ENCODE assay signal across 24 mouse cellular contexts in genomic region chr19:41677575-41677974, GRCm38 (mm10).
DNase-seq lines count a peak whose midpoint lies in the region; ATAC-seq and TF ChIP-seq lines count a peak whose summit lies in the region.
"Had no signal": no experiment of that assay in that cellular context is flagged by ENCODE, and none has a peak within 500 bp of the region (broad histone marks: within the 10 kb centered on the region; RNA-seq: fewer than 3 reads in every experiment).

No protein-coding gene starts in this region.

- no peak overlapping the region for H3K9ac ChIP-seq in forebrain, embryonic 12.5 days
- no peak overlapping the region for H3K9ac ChIP-seq in forebrain, embryonic 15.5 days (replicated peaks)
- no peak overlapping the region for H3K9ac ChIP-seq in heart, postnatal 0 days (replicated peaks; ENCODE audit: low read depth, low read length)
- no peak overlapping the region for H3K9ac ChIP-seq in heart, adult 2 months (ENCODE audit: low read depth, low read length)
- H3K9ac ChIP-seq in liver, embryonic 15.5 days, result no peak overlapping the region
- H3K9ac ChIP-seq: hindbrain, embryonic 12.5 days; kidney, embryonic 15.5 days; limb, embryonic 13.5 days; lung, embryonic 15.5 days had no signal

- TF ChIP-seq CTCF in heart, postnatal 0 days (IDR thresholded peaks at IDR 0.05; ENCODE audit: low read depth), result no peak
- TF ChIP-seq CTCF in heart, adult 2 months (IDR thresholded peaks at IDR 0.05), result no peak

- no peak for TF ChIP-seq POLR2A in heart, adult 2 months (IDR thresholded peaks at IDR 0.05; ENCODE audit: insufficient read depth, low read depth, low read length)

- 77% methylated on average over 4 of the region's 4 CpGs for WGBS in forebrain, embryonic 12.5 days
- 78% methylated on average over 4 of the region's 4 CpGs for WGBS in forebrain, embryonic 15.5 days
- 27% methylated on average over 4 of the region's 4 CpGs for WGBS in heart, postnatal 0 days
- 34% methylated on average over 4 of the region's 4 CpGs for WGBS in heart, adult 2 months
- WGBS in liver, embryonic 15.5 days (ENCODE audit: insufficient replicate concordance), result 6% methylated on average over 4 of the region's 4 CpGs

- H3K79me2 ChIP-seq in heart, adult 2 months (replicated peaks; ENCODE audit: control insufficient read depth, insufficient read depth, low read length), result no peaks in the 10 kb centered on the region

- 0 out of 2 replicates have a peak overlapping the region, but pooled peaks have one; percentile 19 for H3K27ac ChIP-seq in forebrain, embryonic 12.5 days
- no peak overlapping the region for H3K27ac ChIP-seq in forebrain, embryonic 15.5 days (replicated peaks)
- no peak overlapping the region for H3K27ac ChIP-seq in heart, postnatal 0 days (ENCODE audit: low read depth)
- no peak overlapping the region for H3K27ac ChIP-seq in heart, adult 2 months
- no peak overlapping the region for H3K27ac ChIP-seq in liver, embryonic 15.5 days (replicated peaks)
- H3K27ac ChIP-seq: hindbrain, embryonic 12.5 days; kidney, embryonic 15.5 days; limb, embryonic 13.5 days; lung, embryonic 15.5 days; stomach, postnatal 0 days had no signal

- H3K27me3 ChIP-seq in forebrain, embryonic 12.5 days, result peaks cover 10% of the 10 kb centered on the region; the same call in 1 of the 2 replicates
- H3K27me3 ChIP-seq in forebrain, embryonic 15.5 days, result no peaks in the 10 kb centered on the region
- H3K27me3 ChIP-seq in heart, postnatal 0 days (ENCODE audit: control insufficient read depth, insufficient read depth, low read length), result peaks cover 20% of the 10 kb centered on the region; the same call in 1 of the 2 replicates
- H3K27me3 ChIP-seq in heart, adult 2 months (ENCODE audit: control insufficient read depth, insufficient read depth, low read length), result no peaks in the 10 kb centered on the region; the same call in 1 of the 2 replicates
- H3K27me3 ChIP-seq in liver, embryonic 15.5 days, result peaks cover 13% of the 10 kb centered on the region

- no peaks in the 10 kb centered on the region for H3K9me3 ChIP-seq in forebrain, embryonic 12.5 days
- H3K9me3 ChIP-seq in forebrain, embryonic 15.5 days, result no peaks in the 10 kb centered on the region
- H3K9me3 ChIP-seq in heart, postnatal 0 days (replicated peaks; ENCODE audit: control insufficient read depth, low read length), result no peaks in the 10 kb centered on the region
- no peaks in the 10 kb centered on the region for H3K9me3 ChIP-seq in liver, embryonic 15.5 days (replicated peaks)
- H3K9me3 ChIP-seq: embryonic facial prominence, embryonic 10.5 days; hindbrain, embryonic 12.5 days; kidney, embryonic 15.5 days; limb, embryonic 13.5 days; lung, embryonic 15.5 days had no signal

- intact Hi-C loops in heart, adult 2 months (cut with DNase I), result no loop called here

- no peak for TF ChIP-seq EP300 in heart, postnatal 0 days (IDR thresholded peaks at IDR 0.05; ENCODE audit: low read depth)
- no peak for TF ChIP-seq EP300 in heart, adult 2 months (IDR thresholded peaks at IDR 0.05; ENCODE audit: insufficient read depth, low read depth, low read length)

- H3K4me2 ChIP-seq in forebrain, embryonic 12.5 days, result no peak overlapping the region
- no peak overlapping the region for H3K4me2 ChIP-seq in forebrain, embryonic 15.5 days (replicated peaks)
- H3K4me2 ChIP-seq in heart, postnatal 0 days (ENCODE audit: low read depth, low read length), result no peak overlapping the region
- H3K4me2 ChIP-seq in liver, embryonic 15.5 days, result no peak overlapping the region
- H3K4me2 ChIP-seq: hindbrain, embryonic 12.5 days; kidney, embryonic 15.5 days; limb, embryonic 13.5 days; lung, embryonic 15.5 days; midbrain, embryonic 11.5 days had no signal

- no peak overlapping the region for H3K4me3 ChIP-seq in forebrain, embryonic 12.5 days (replicated peaks)
- H3K4me3 ChIP-seq in forebrain, embryonic 15.5 days, result no peak overlapping the region
- H3K4me3 ChIP-seq in heart, postnatal 0 days (ENCODE audit: low read depth, low read length), result no peak overlapping the region
- no peak overlapping the region for H3K4me3 ChIP-seq in heart, adult 2 months
- no peak overlapping the region for H3K4me3 ChIP-seq in liver, embryonic 15.5 days (replicated peaks)
- H3K4me3 ChIP-seq: embryonic facial prominence, embryonic 10.5 days; hindbrain, embryonic 12.5 days; kidney, embryonic 15.5 days; limb, embryonic 13.5 days; lung, embryonic 15.5 days had no signal

- DNase-seq in heart, postnatal 0 days (ENCODE audit: low spot score), result peak; percentile 12
- DNase-seq in heart, adult 2 months, result no peak
- DNase-seq in 416B (ENCODE audit: low read depth), result peak; percentile 5
- DNase-seq: adrenal gland, postnatal 36 days; cerebellum, adult 9-10 months; heart, postnatal 10 days; kidney, adult 11 months; kidney, postnatal 4 days; lung, postnatal 4 days; right cerebral cortex, postnatal 14 days; thymus, adult 2 months; thymus, postnatal 4 days had no signal

- H3K36me3 ChIP-seq in forebrain, embryonic 12.5 days (replicated peaks), result no peaks in the 10 kb centered on the region
- H3K36me3 ChIP-seq in forebrain, embryonic 15.5 days, result no peaks in the 10 kb centered on the region
- H3K36me3 ChIP-seq in heart, postnatal 0 days (replicated peaks; ENCODE audit: control insufficient read depth, insufficient read depth, low read length), result no peaks in the 10 kb centered on the region
- H3K36me3 ChIP-seq in heart, adult 2 months (ENCODE audit: control insufficient read depth, insufficient read depth, low read length), result no peaks in the 10 kb centered on the region
- H3K36me3 ChIP-seq in liver, embryonic 15.5 days (replicated peaks), result no peaks in the 10 kb centered on the region
- H3K36me3 ChIP-seq: embryonic facial prominence, embryonic 10.5 days; hindbrain, embryonic 12.5 days; kidney, embryonic 15.5 days; limb, embryonic 13.5 days; lung, embryonic 15.5 days had no signal

- peaks cover 52% of the 10 kb centered on the region for H3K4me1 ChIP-seq in forebrain, embryonic 12.5 days
- H3K4me1 ChIP-seq in forebrain, embryonic 15.5 days, result peaks cover 64% of the 10 kb centered on the region
- H3K4me1 ChIP-seq in heart, postnatal 0 days (ENCODE audit: control insufficient read depth, insufficient read depth), result 0 out of 2 replicates have a peak, but pooled peaks cover 3% of the 10 kb centered on the region
- H3K4me1 ChIP-seq in heart, adult 2 months (ENCODE audit: control insufficient read depth, insufficient read depth, low read length), result no peaks in the 10 kb centered on the region
- no peaks in the 10 kb centered on the region for H3K4me1 ChIP-seq in liver, embryonic 15.5 days (replicated peaks)
- H3K4me1 ChIP-seq: lung, embryonic 15.5 days had no signal

- no peak for ATAC-seq in forebrain, embryonic 12.5 days (ENCODE audit: low FRiP score)
- no peak for ATAC-seq in forebrain, embryonic 15.5 days (replicated peaks)
- ATAC-seq in heart, postnatal 0 days (ENCODE audit: insufficient read depth, low read depth), result no peak
- ATAC-seq in liver, embryonic 15.5 days (ENCODE audit: insufficient read depth), result peak; percentile 25; the same call in 1 of the 2 replicates
- no peak for ATAC-seq in inflammation-experienced regulatory T-cells, adult 6 months
- ATAC-seq: CD4-positive, CD25-positive, alpha-beta regulatory T cell, adult 4 months had no signal

Comparison
In these comparisons a context has a peak if more than half of its experiments do, and no peak if none do; other contexts are left out.
1. DNase-seq: peak in heart, postnatal 0 days (single experiment) and 416B (single experiment); none in heart, adult 2 months (0 of 2).